Comparison of ENCODE assay signal across 20 mouse cellular contexts in genomic region chr14:80369448-80370153, GRCm38 (mm10).
A peak's percentile ranks its signal among the peaks of the same experiment; 100 is the strongest.
DNase-seq lines count a peak whose midpoint lies in the region; ATAC-seq lines count a peak whose summit lies in the region.
"Had no signal": no experiment of that assay in that cellular context is flagged by ENCODE, and none has a peak within 500 bp of the region (broad histone marks: within the 10 kb centered on the region; RNA-seq: fewer than 3 reads in every experiment).

No protein-coding gene starts in this region.

- ATAC-seq in forebrain, embryonic 11.5 days (replicated peaks; ENCODE audit: low FRiP score): peak; percentile 61; the same call in 1 of the 2 replicates
- peak; percentile 45; the same call in 1 of the 2 replicates for ATAC-seq in midbrain, embryonic 13.5 days
- no peak for ATAC-seq in kidney, embryonic 15.5 days (replicated peaks; ENCODE audit: low FRiP score)
- ATAC-seq: CD4-positive, CD25-positive, alpha-beta regulatory T cell, adult 4 months; intestine, embryonic 16.5 days; liver, postnatal 0 days; lung, postnatal 0 days had no signal

- DNase-seq in forebrain, embryonic 11.5 days (ENCODE audit: low spot score): no peak
- no peak for DNase-seq in forebrain, embryonic 10.5 days (ENCODE audit: extremely low spot score, low spot score)
- peak; percentile 19 for DNase-seq in retina, postnatal 1 day
- no peak for DNase-seq in retina, embryonic 14.5 days (ENCODE audit: low spot score)
- DNase-seq in adrenal gland, adult 2 months: no peak
- DNase-seq: cerebellum, adult 11-12 months; cerebellum, postnatal 25 days; gastrocnemius, postnatal 10 days; kidney, postnatal 4 days; liver, postnatal 0 days; thymus, postnatal 14 days had no signal

- H3K4me2 ChIP-seq in forebrain, embryonic 11.5 days (ENCODE audit: low read depth, low read length, severe bottlenecking): no peak overlapping the region
- no peak overlapping the region for H3K4me2 ChIP-seq in midbrain, embryonic 13.5 days (replicated peaks)
- H3K4me2 ChIP-seq in kidney, embryonic 15.5 days: no peak overlapping the region
- H3K4me2 ChIP-seq: embryonic facial prominence, embryonic 13.5 days; heart, embryonic 11.5 days; limb, embryonic 12.5 days; liver, embryonic 11.5 days had no signal

- H3K4me3 ChIP-seq in forebrain, embryonic 11.5 days (ENCODE audit: low read depth, low read length): no peak overlapping the region
- H3K4me3 ChIP-seq in forebrain, embryonic 10.5 days: no peak overlapping the region
- no peak overlapping the region for H3K4me3 ChIP-seq in midbrain, embryonic 13.5 days (replicated peaks)
- no peak overlapping the region for H3K4me3 ChIP-seq in kidney, embryonic 15.5 days (replicated peaks)
- H3K4me3 ChIP-seq: embryonic facial prominence, embryonic 13.5 days; limb, embryonic 12.5 days had no signal

- 53% methylated on average over 11 of the region's 11 CpGs for WGBS in forebrain, embryonic 11.5 days
- 66% methylated on average over 11 of the region's 11 CpGs for WGBS in forebrain, embryonic 10.5 days
- 39% methylated on average over 11 of the region's 11 CpGs for WGBS in midbrain, embryonic 13.5 days
- WGBS in kidney, embryonic 15.5 days: 61% methylated on average over 11 of the region's 11 CpGs

- no peak overlapping the region for H3K9ac ChIP-seq in forebrain, embryonic 11.5 days (ENCODE audit: low read length)
- H3K9ac ChIP-seq in midbrain, embryonic 13.5 days (replicated peaks): no peak overlapping the region
- H3K9ac ChIP-seq in kidney, embryonic 15.5 days: no peak overlapping the region
- H3K9ac ChIP-seq: embryonic facial prominence, embryonic 13.5 days; limb, embryonic 12.5 days; liver, postnatal 0 days had no signal

- H3K27ac ChIP-seq in forebrain, embryonic 11.5 days (ENCODE audit: low read depth, low read length): no peak overlapping the region
- no peak overlapping the region for H3K27ac ChIP-seq in forebrain, embryonic 10.5 days
- H3K27ac ChIP-seq in midbrain, embryonic 13.5 days: no peak overlapping the region
- H3K27ac ChIP-seq in kidney, embryonic 15.5 days: no peak overlapping the region
- H3K27ac ChIP-seq: embryonic facial prominence, embryonic 13.5 days; limb, embryonic 12.5 days had no signal

- H3K36me3 ChIP-seq in forebrain, embryonic 11.5 days (ENCODE audit: control insufficient read depth, insufficient read depth, low read length): no peaks in the 10 kb centered on the region
- no peaks in the 10 kb centered on the region for H3K36me3 ChIP-seq in forebrain, embryonic 10.5 days (replicated peaks)
- H3K36me3 ChIP-seq in midbrain, embryonic 13.5 days: no peaks in the 10 kb centered on the region
- H3K36me3 ChIP-seq in kidney, embryonic 15.5 days: no peaks in the 10 kb centered on the region
- H3K36me3 ChIP-seq: embryonic facial prominence, embryonic 13.5 days; limb, embryonic 12.5 days had no signal

- no peaks in the 10 kb centered on the region for H3K4me1 ChIP-seq in forebrain, embryonic 11.5 days (replicated peaks; ENCODE audit: control insufficient read depth, insufficient read depth, low read length)
- peaks cover 6% of the 10 kb centered on the region; the same call in 1 of the 2 replicates for H3K4me1 ChIP-seq in forebrain, embryonic 10.5 days
- 0 out of 2 replicates have a peak, but pooled peaks cover 9% of the 10 kb centered on the region for H3K4me1 ChIP-seq in midbrain, embryonic 13.5 days (replicated peaks)
- H3K4me1 ChIP-seq in kidney, embryonic 15.5 days: no peaks in the 10 kb centered on the region
- H3K4me1 ChIP-seq: embryonic facial prominence, embryonic 13.5 days; limb, embryonic 12.5 days had no signal

- H3K9me3 ChIP-seq in forebrain, embryonic 11.5 days (ENCODE audit: control insufficient read depth, low read length): no peaks in the 10 kb centered on the region
- H3K9me3 ChIP-seq in forebrain, embryonic 10.5 days: no peaks in the 10 kb centered on the region
- no peaks in the 10 kb centered on the region for H3K9me3 ChIP-seq in midbrain, embryonic 13.5 days
- H3K9me3 ChIP-seq in kidney, embryonic 15.5 days (replicated peaks): no peaks in the 10 kb centered on the region
- H3K9me3 ChIP-seq: embryonic facial prominence, embryonic 13.5 days; limb, embryonic 12.5 days had no signal

- no peaks in the 10 kb centered on the region for H3K27me3 ChIP-seq in forebrain, embryonic 11.5 days (ENCODE audit: control insufficient read depth, insufficient read depth, low read length)
- no peaks in the 10 kb centered on the region for H3K27me3 ChIP-seq in forebrain, embryonic 10.5 days (ENCODE audit: poor library complexity, severe bottlenecking)
- no peaks in the 10 kb centered on the region for H3K27me3 ChIP-seq in midbrain, embryonic 13.5 days
- no peaks in the 10 kb centered on the region for H3K27me3 ChIP-seq in kidney, embryonic 15.5 days
- H3K27me3 ChIP-seq: embryonic facial prominence, embryonic 13.5 days; limb, embryonic 12.5 days had no signal
